Mouse (Mus musculus): Measurements from ENCODE around the gene Abcb11. TPM values are rescaled to one million over a fixed set of nuclear protein-coding genes. Genes with fewer than 3 reads are reported as not detected.

Abcb11 gene
- polyA plus RNA-seq, 1 experiment from 2014 or later, result 0.13 TPM

GRCm38 (mm10) chr2:69234976-69235678, 107.3 kb downstream of the Abcb11 start:
- H3K36me3 ChIP-seq (ENCODE audit: insufficient read depth, low read length), result no peaks in the 10 kb centered on the region
- ATAC-seq (no peak), DNase-seq (ENCODE audit: low spot score) (no peak)
- no peaks in the 10 kb centered on the region for H3K4me1 ChIP-seq (ENCODE audit: insufficient read depth, low read depth, low read length)
- no peaks in the 10 kb centered on the region for H3K9me3 ChIP-seq (ENCODE audit: low read length)
- H3K27me3 ChIP-seq (replicated peaks; ENCODE audit: insufficient read depth, low read length), result no peaks in the 10 kb centered on the region
- H3K27ac ChIP-seq (ENCODE audit: low read length), result no peak overlapping the region
- WGBS, result 86% methylated on average over 5 of the region's 5 CpGs
- no peak for TF ChIP-seq EP300 (IDR thresholded peaks at IDR 0.05)
- no peak for TF ChIP-seq CTCF (IDR thresholded peaks at IDR 0.05)
- H3K9ac ChIP-seq (replicated peaks; ENCODE audit: low read depth), result no peak overlapping the region
- no peak overlapping the region for H3K4me2 ChIP-seq (replicated peaks; ENCODE audit: low read depth, low read length)
- H3K4me3 ChIP-seq (ENCODE audit: low read depth, low read length), result no peak overlapping the region

GRCm38 (mm10) chr2:69232101-69232500, 110.3 kb downstream of the Abcb11 start:
- Histone ChIP-seq H3K4me2 (replicated peaks; ENCODE audit: low read depth, low read length) (no peak overlapping the region), H3K9me3 (ENCODE audit: low read length) (no peaks in the 10 kb centered on the region), H3K27ac (ENCODE audit: low read length) (no peak overlapping the region), H3K36me3 (ENCODE audit: insufficient read depth, low read length) (no peaks in the 10 kb centered on the region), H3K4me3 (ENCODE audit: low read depth, low read length) (no peak overlapping the region), H3K4me1 (ENCODE audit: insufficient read depth, low read depth, low read length) (no peaks in the 10 kb centered on the region), H3K9ac (replicated peaks; ENCODE audit: low read depth) (no peak overlapping the region), H3K27me3 (replicated peaks; ENCODE audit: insufficient read depth, low read length) (no peaks in the 10 kb centered on the region)
- no peak for DNase-seq (ENCODE audit: low spot score)
- ATAC-seq, result no peak
- TF ChIP-seq CTCF (IDR thresholded peaks at IDR 0.05) (no peak), EP300 (IDR thresholded peaks at IDR 0.05) (no peak)

- 69% methylated on average over 2 of the region's 2 CpGs for WGBS
- no peak for TF ChIP-seq CTCF (IDR thresholded peaks at IDR 0.05)
- Histone ChIP-seq H3K4me3 (ENCODE audit: low read depth, low read length) (no peak overlapping the region), H3K27me3 (replicated peaks; ENCODE audit: insufficient read depth, low read length) (no peaks in the 10 kb centered on the region), H3K9me3 (ENCODE audit: low read length) (no peaks in the 10 kb centered on the region), H3K4me2 (replicated peaks; ENCODE audit: low read depth, low read length) (no peak overlapping the region), H3K36me3 (ENCODE audit: insufficient read depth, low read length) (no peaks in the 10 kb centered on the region), H3K27ac (ENCODE audit: low read length) (no peak overlapping the region), H3K9ac (replicated peaks; ENCODE audit: low read depth) (no peak overlapping the region), H3K4me1 (ENCODE audit: insufficient read depth, low read depth, low read length) (no peaks in the 10 kb centered on the region)
- ATAC-seq (no peak), DNase-seq (ENCODE audit: low spot score) (no peak)
Observed at GRCm38 (mm10) chr2:69230137-69230536, 112.3 kb downstream of the Abcb11 start.

- H3K36me3 ChIP-seq (ENCODE audit: insufficient read depth, low read length), result no peaks in the 10 kb centered on the region
- no peak overlapping the region for H3K4me3 ChIP-seq (ENCODE audit: low read depth, low read length)
- TF ChIP-seq EP300 (IDR thresholded peaks at IDR 0.05) (no peak), CTCF (IDR thresholded peaks at IDR 0.05) (no peak)
- H3K27me3 ChIP-seq (replicated peaks; ENCODE audit: insufficient read depth, low read length), result no peaks in the 10 kb centered on the region
- 77% methylated on average over 6 of the region's 6 CpGs for WGBS
- H3K9ac ChIP-seq (replicated peaks; ENCODE audit: low read depth), result no peak overlapping the region
- no peak for DNase-seq (ENCODE audit: low spot score)
- H3K27ac ChIP-seq (ENCODE audit: low read length), result no peak overlapping the region
- ATAC-seq, result no peak
- H3K9me3 ChIP-seq (ENCODE audit: low read length), result no peaks in the 10 kb centered on the region
- H3K4me2 ChIP-seq (replicated peaks; ENCODE audit: low read depth, low read length), result no peak overlapping the region
- H3K4me1 ChIP-seq (ENCODE audit: insufficient read depth, low read depth, low read length), result no peaks in the 10 kb centered on the region
Observed at GRCm38 (mm10) chr2:69228635-69229034, 113.8 kb downstream of the Abcb11 start.

GRCm38 (mm10) chr2:69226876-69227275, 115.5 kb downstream of the Abcb11 start:
- Histone ChIP-seq H3K4me1 (ENCODE audit: insufficient read depth, low read depth, low read length) (no peaks in the 10 kb centered on the region), H3K4me3 (ENCODE audit: low read depth, low read length) (no peak overlapping the region), H3K36me3 (ENCODE audit: insufficient read depth, low read length) (no peaks in the 10 kb centered on the region), H3K9ac (replicated peaks; ENCODE audit: low read depth) (no peak overlapping the region), H3K4me2 (replicated peaks; ENCODE audit: low read depth, low read length) (no peak overlapping the region), H3K9me3 (ENCODE audit: low read length) (no peaks in the 10 kb centered on the region), H3K27me3 (replicated peaks; ENCODE audit: insufficient read depth, low read length) (no peaks in the 10 kb centered on the region), H3K27ac (ENCODE audit: low read length) (no peak overlapping the region)
- WGBS, result 84% methylated on average over 9 of the region's 9 CpGs
- no peak for DNase-seq (ENCODE audit: low spot score)
- TF ChIP-seq CTCF (IDR thresholded peaks at IDR 0.05), result no peak
- TF ChIP-seq EP300 (IDR thresholded peaks at IDR 0.05), result no peak
- no peak for ATAC-seq

GRCm38 (mm10) chr2:69224724-69225123, 117.7 kb downstream of the Abcb11 start:
- 46% methylated on average over 2 of the region's 2 CpGs for WGBS
- no peak for TF ChIP-seq EP300 (IDR thresholded peaks at IDR 0.05)
- TF ChIP-seq CTCF (IDR thresholded peaks at IDR 0.05), result no peak
- H3K9me3 ChIP-seq (ENCODE audit: low read length), result no peaks in the 10 kb centered on the region

GRCm38 (mm10) chr2:69222815-69223214, 119.6 kb downstream of the Abcb11 start:
- no peak for TF ChIP-seq CTCF (IDR thresholded peaks at IDR 0.05)
- TF ChIP-seq EP300 (IDR thresholded peaks at IDR 0.05), result no peak
- Histone ChIP-seq H3K27me3 (replicated peaks; ENCODE audit: insufficient read depth, low read length) (no peaks in the 10 kb centered on the region), H3K27ac (ENCODE audit: low read length) (no peak overlapping the region), H3K4me1 (ENCODE audit: insufficient read depth, low read depth, low read length) (no peaks in the 10 kb centered on the region), H3K4me2 (replicated peaks; ENCODE audit: low read depth, low read length) (no peak overlapping the region), H3K9me3 (ENCODE audit: low read length) (no peaks in the 10 kb centered on the region), H3K9ac (replicated peaks; ENCODE audit: low read depth) (no peak overlapping the region), H3K4me3 (ENCODE audit: low read depth, low read length) (no peak overlapping the region), H3K36me3 (ENCODE audit: insufficient read depth, low read length) (no peaks in the 10 kb centered on the region)
- WGBS, result 66% methylated on average over 10 of the region's 10 CpGs
- DNase-seq (ENCODE audit: low spot score) (no peak), ATAC-seq (no peak)

More at GRCm38 (mm10) chr2:69224724-69225123, 117.7 kb downstream of the Abcb11 start:
- H3K4me2 ChIP-seq (replicated peaks; ENCODE audit: low read depth, low read length), result no peak overlapping the region
- ATAC-seq (no peak), DNase-seq (ENCODE audit: low spot score) (no peak)
- no peak overlapping the region for H3K27ac ChIP-seq (ENCODE audit: low read length)
- H3K4me1 ChIP-seq (ENCODE audit: insufficient read depth, low read depth, low read length), result no peaks in the 10 kb centered on the region
- no peaks in the 10 kb centered on the region for H3K36me3 ChIP-seq (ENCODE audit: insufficient read depth, low read length)
- no peaks in the 10 kb centered on the region for H3K27me3 ChIP-seq (replicated peaks; ENCODE audit: insufficient read depth, low read length)
- H3K9ac ChIP-seq (replicated peaks; ENCODE audit: low read depth), result no peak overlapping the region
- H3K4me3 ChIP-seq (ENCODE audit: low read depth, low read length), result no peak overlapping the region

All from lung, postnatal 0 days (tissue).